Mouse (Mus musculus) midbrain, postnatal 0 days (tissue): ENCODE data around the gene Prmt8. TPM values are rescaled to one million over a fixed set of nuclear protein-coding genes. Genes with fewer than 3 reads are reported as not detected.

Source experiments
- ATAC-seq: fragments of 200-750 bp; cut with Nextera tagmentation; 2 replicates; pipeline ENCODE4 v1.8.0; 2017; ENCODE audit warnings: moderate number of reproducible peaks, mild to moderate bottlenecking, moderate TSS enrichment, moderate library complexity; ENCODE audit not compliant: low FRiP score
- DNase-seq: peaks from one replicate; pipeline ENCODE4 v3.0.0-alpha.2; 2015; ENCODE audit warnings: low spot score
- H3K27ac ChIP-seq: fragments of 300-500 bp; sonication (generic); 2 replicates; pipeline ENCODE4 v1.5.1; 2014; ENCODE audit warnings: low read depth, mild to moderate bottlenecking, low read length, mixed read lengths
- H3K27me3 ChIP-seq: fragments of 300-500 bp; sonication (generic); 2 replicates; pipeline ENCODE4 v1.6.1; 2014; ENCODE audit warnings: low read length, control low read depth, mixed read lengths; ENCODE audit not compliant: insufficient read depth
- H3K36me3 ChIP-seq: fragments of 300-500 bp; sonication (generic); 2 replicates; pipeline ENCODE4 v1.6.1; 2014; ENCODE audit warnings: low read length, control low read depth, mixed read lengths; ENCODE audit not compliant: insufficient read depth
- H3K4me1 ChIP-seq: fragments of 300-500 bp; sonication (generic); 2 replicates; pipeline ENCODE4 v1.6.1; 2014; ENCODE audit warnings: mild to moderate bottlenecking, control low read depth, antibody characterized with exemption, low read length, mixed read lengths; ENCODE audit not compliant: insufficient read depth
- H3K4me2 ChIP-seq: fragments of 300-500 bp; sonication (generic); 2 replicates; pipeline ENCODE4 v1.6.1; 2014; ENCODE audit warnings: low read depth, mild to moderate bottlenecking, low read length, mixed read lengths; ENCODE audit not compliant: poor library complexity, severe bottlenecking
- H3K4me3 ChIP-seq: fragments of 300-500 bp; sonication (generic); 2 replicates; pipeline ENCODE4 v1.5.1; 2014; ENCODE audit warnings: low read depth, mild to moderate bottlenecking, low read length, moderate library complexity
- H3K9ac ChIP-seq: fragments of 300-500 bp; sonication (generic); replicated peaks from 2 replicates; pipeline ENCODE4 v1.6.1; 2014; ENCODE audit warnings: mild to moderate bottlenecking, low read length, moderate library complexity, mixed read lengths; ENCODE audit not compliant: poor library complexity, severe bottlenecking
- H3K9me3 ChIP-seq: fragments of 300-500 bp; sonication (generic); 2 replicates; pipeline ENCODE4 v1.6.1; 2016; ENCODE audit warnings: low read length, control low read depth
- CTCF ChIP-seq: IDR thresholded peaks from 2 replicates; pipeline ENCODE4 v1.5.1; 2016; ENCODE audit warnings: antibody characterized with exemption, mild to moderate bottlenecking
- WGBS: fragments of 180-500 bp; shearing (Covaris S2); extraction: QIAGEN DNeasy Blood & Tissue Kit; methylation state at CpG from one replicate; pipeline ENCODE4 v1.1.7; 2014; 5-methylcytosine and 5-hydroxymethylcytosine counted together
- polyA plus RNA-seq: library from polyadenylated mRNA; unstranded; fragments of >200 nt; fragmentation: Nextera tagmentation; extraction: Ambion mirVana; gene quantifications from 2 replicates; pipeline ENCODE4 v1.2.1, GENCODE M21; 2015
- total RNA-seq: library from RNA; depleted of rRNA; stranded (reverse); fragments of >200 nt; gene quantifications from 2 replicates; pipeline ENCODE4 v1.2.3, GENCODE M21; 2014

Gene Prmt8
- total and polyA plus RNA-seq, 2 experiments from 2014 or later: 29.3 to 30.7 TPM

DNA sequence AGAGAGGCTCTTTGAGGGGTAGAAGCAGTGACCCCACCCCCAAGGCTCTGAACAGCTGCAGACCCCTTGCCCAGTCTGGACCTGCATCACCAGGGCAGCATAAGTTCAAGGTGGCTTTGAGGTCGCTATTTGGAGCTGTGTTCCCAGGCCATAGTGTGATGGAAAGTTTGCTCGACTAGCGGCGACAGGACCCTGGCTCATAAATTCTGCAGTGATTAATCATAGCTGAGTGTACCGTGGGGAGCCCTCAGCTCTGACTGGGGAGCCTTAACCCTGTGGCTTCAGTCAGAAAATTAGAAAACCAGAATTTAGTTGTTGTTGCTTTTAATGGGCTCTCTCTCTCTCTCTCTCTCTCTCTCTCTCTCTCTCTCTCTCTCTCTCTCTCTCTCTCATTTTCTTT lies 54.4 kb downstream of the Prmt8 start:
- no peaks in the 10 kb centered on the region for H3K9me3 ChIP-seq
- DNase-seq: no peak
- H3K4me3 ChIP-seq: no peak overlapping the region
- H3K27ac ChIP-seq: no peak overlapping the region
- H3K4me1 ChIP-seq: peaks cover 9% of the 10 kb centered on the region; the same call in 1 of the 2 replicates
- no peaks in the 10 kb centered on the region for H3K36me3 ChIP-seq
- WGBS: 77% methylated on average over 5 of the region's 5 CpGs
- H3K9ac ChIP-seq: no peak overlapping the region
- H3K4me2 ChIP-seq: no peak overlapping the region
- no peak for ATAC-seq
- no peak for TF ChIP-seq CTCF
- H3K27me3 ChIP-seq: no peaks in the 10 kb centered on the region

- Histone ChIP-seq H3K36me3 (no peaks in the 10 kb centered on the region), H3K4me1 (no peaks in the 10 kb centered on the region), H3K9me3 (no peaks in the 10 kb centered on the region), H3K27me3 (no peaks in the 10 kb centered on the region), H3K4me3 (no peak overlapping the region), H3K4me2 (no peak overlapping the region), H3K27ac (no peak overlapping the region), H3K9ac (no peak overlapping the region)
- ATAC-seq (no peak), DNase-seq (no peak)
- no peak for TF ChIP-seq CTCF
- 50% methylated on average over 1 of the region's 1 CpGs for WGBS
Measured at GRCm38 (mm10) chr6:127708218-127708628, 61.0 kb downstream of the Prmt8 start.

DNA sequence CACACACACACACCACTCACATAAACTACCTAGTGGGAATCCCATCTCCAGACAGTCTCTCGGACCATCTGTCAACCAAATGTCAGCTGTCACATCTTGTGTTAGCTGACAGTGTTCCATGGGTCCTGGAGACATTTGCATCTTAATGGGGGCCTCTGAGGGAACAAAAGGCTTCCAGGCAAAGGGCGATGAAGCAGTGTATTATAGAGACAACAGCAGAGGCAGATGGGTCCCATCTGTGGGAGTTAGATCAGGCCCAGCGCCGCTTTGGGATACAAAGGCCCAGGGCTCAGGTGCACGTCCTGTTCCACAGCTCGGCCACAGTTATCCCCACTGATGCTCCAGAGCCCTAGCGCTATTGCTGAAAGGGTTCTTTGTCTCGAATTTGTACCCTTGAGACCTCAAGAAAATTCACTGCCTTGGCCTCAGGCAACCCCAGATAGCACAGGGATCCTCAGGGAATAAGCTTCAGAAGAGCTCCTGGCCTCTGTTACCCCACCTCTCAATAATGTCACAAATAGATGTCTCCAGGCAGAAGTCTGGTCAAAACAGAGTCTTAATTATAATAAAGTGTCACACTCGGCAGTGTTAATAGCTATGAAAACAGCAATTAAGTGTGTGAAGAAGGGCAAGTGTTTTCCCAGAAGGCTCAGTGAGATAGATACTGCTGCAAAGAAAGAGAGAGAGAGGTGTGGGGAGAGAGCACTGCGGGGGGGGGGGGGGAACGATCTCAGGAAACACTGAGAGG lies 68.1 kb downstream of the Prmt8 start:
- no peaks in the 10 kb centered on the region for H3K4me1 ChIP-seq
- H3K4me3 ChIP-seq: no peak overlapping the region
- no peak overlapping the region for H3K9ac ChIP-seq
- no peak overlapping the region for H3K27ac ChIP-seq
- H3K4me2 ChIP-seq: no peak overlapping the region
- ATAC-seq: peak; percentile 68
- H3K9me3 ChIP-seq: no peaks in the 10 kb centered on the region
- WGBS: 18% methylated on average over 9 of the region's 11 CpGs
- peaks cover 7% of the 10 kb centered on the region for H3K36me3 ChIP-seq
- no peaks in the 10 kb centered on the region for H3K27me3 ChIP-seq
- TF ChIP-seq CTCF: no peak
- DNase-seq: peak; percentile 91

- DNase-seq (no peak), ATAC-seq (no peak)
- H3K4me3 ChIP-seq: no peak overlapping the region
- no peaks in the 10 kb centered on the region for H3K27me3 ChIP-seq
- TF ChIP-seq CTCF: no peak
- no peak overlapping the region for H3K27ac ChIP-seq
- H3K36me3 ChIP-seq: peaks cover 9% of the 10 kb centered on the region
- H3K9ac ChIP-seq: no peak overlapping the region
- H3K4me2 ChIP-seq: no peak overlapping the region
- WGBS: 95% methylated on average over 7 of the region's 7 CpGs
- H3K4me1 ChIP-seq: no peaks in the 10 kb centered on the region
- no peaks in the 10 kb centered on the region for H3K9me3 ChIP-seq
Measured at GRCm38 (mm10) chr6:127693681-127694080, 75.6 kb downstream of the Prmt8 start.

GRCm38 (mm10) chr6:127692298-127692697 lies 77.0 kb downstream of the Prmt8 start:
- ATAC-seq: no peak
- DNase-seq: no peak
- no peak for TF ChIP-seq CTCF

GRCm38 (mm10) chr6:127687181-127687860 lies 82.0 kb downstream of the Prmt8 start:
- DNase-seq (no peak), ATAC-seq (no peak)
- Histone ChIP-seq H3K9ac (no peak overlapping the region), H3K27me3 (no peaks in the 10 kb centered on the region), H3K36me3 (no peaks in the 10 kb centered on the region), H3K4me2 (no peak overlapping the region), H3K4me1 (no peaks in the 10 kb centered on the region; the same call in 1 of the 2 replicates), H3K9me3 (no peaks in the 10 kb centered on the region), H3K27ac (no peak overlapping the region), H3K4me3 (no peak overlapping the region)
- WGBS: 91% methylated on average over 6 of the region's 6 CpGs
- TF ChIP-seq CTCF: no peak

More at GRCm38 (mm10) chr6:127692298-127692697, 77.0 kb downstream of the Prmt8 start:
- Histone ChIP-seq H3K27ac (no peak overlapping the region), H3K9ac (no peak overlapping the region), H3K27me3 (no peaks in the 10 kb centered on the region), H3K4me1 (no peaks in the 10 kb centered on the region), H3K4me2 (no peak overlapping the region), H3K4me3 (no peak overlapping the region), H3K9me3 (no peaks in the 10 kb centered on the region), H3K36me3 (peaks cover 5% of the 10 kb centered on the region)
- 79% methylated on average over 7 of the region's 7 CpGs for WGBS
